Mouse (Mus musculus) hindbrain, embryonic 14.5 days (tissue): ENCODE measurements around the gene Mettl21a. TPM values are rescaled to one million over a fixed set of nuclear protein-coding genes. Genes with fewer than 3 reads are reported as not detected.
"Not testable (repeated sequence)": the region's sequence is repeated elsewhere in the genome, so short reads cannot be mapped to it uniquely, and the experiment has no call there.

Source experiments
- ATAC-seq: fragments of 200-750 bp; cut with Nextera tagmentation; 2 replicates; pipeline ENCODE4 v1.8.0; 2017; ENCODE audit warnings: moderate number of reproducible peaks, mild to moderate bottlenecking, moderate TSS enrichment, moderate library complexity; ENCODE audit not compliant: low FRiP score
- DNase-seq: peaks from one replicate; pipeline ENCODE4 v3.0.0-alpha.2; 2015; ENCODE audit warnings: low spot score
- H3K27ac ChIP-seq: fragments of 300-500 bp; sonication (generic); 2 replicates; pipeline ENCODE4 v1.5.1; 2014; ENCODE audit warnings: mild to moderate bottlenecking, moderate library complexity
- H3K27me3 ChIP-seq: fragments of 300-500 bp; sonication (generic); 2 replicates; pipeline ENCODE4 v1.6.1; 2014; ENCODE audit warnings: mild to moderate bottlenecking, low read length, mixed read lengths; ENCODE audit not compliant: control insufficient read depth, insufficient read depth
- H3K36me3 ChIP-seq: fragments of 300-500 bp; sonication (generic); replicated peaks from 2 replicates; pipeline ENCODE4 v1.6.1; 2014; ENCODE audit not compliant: control insufficient read depth, insufficient read depth
- H3K4me1 ChIP-seq: fragments of 300-500 bp; sonication (generic); replicated peaks from 2 replicates; pipeline ENCODE4 v1.6.1; 2014; ENCODE audit warnings: antibody characterized with exemption, low read length, mixed read lengths; ENCODE audit not compliant: control insufficient read depth, insufficient read depth
- H3K4me2 ChIP-seq: fragments of 300-500 bp; sonication (generic); replicated peaks from 2 replicates; pipeline ENCODE4 v1.6.1; 2014; ENCODE audit warnings: mild to moderate bottlenecking, moderate library complexity
- H3K4me3 ChIP-seq: fragments of 300-500 bp; sonication (generic); replicated peaks from 2 replicates; pipeline ENCODE4 v1.5.1; 2014; ENCODE audit warnings: mild to moderate bottlenecking, low read length
- H3K9ac ChIP-seq: fragments of 300-500 bp; sonication (generic); 2 replicates; pipeline ENCODE4 v1.6.1; 2014
- H3K9me3 ChIP-seq: fragments of 300-500 bp; sonication (generic); 2 replicates; pipeline ENCODE4 v1.6.1; 2016; ENCODE audit warnings: low read length; ENCODE audit not compliant: control insufficient read depth
- WGBS: fragments of 180-500 bp; shearing (Covaris S2); extraction: QIAGEN DNeasy Blood & Tissue Kit; methylation state at CpG from one replicate; pipeline ENCODE4 v1.1.7; 2014; 5-methylcytosine and 5-hydroxymethylcytosine counted together
- polyA plus RNA-seq: library from polyadenylated mRNA; unstranded; fragments of >200 nt; fragmentation: Nextera tagmentation; extraction: Ambion mirVana; gene quantifications from 2 replicates; pipeline ENCODE4 v1.2.1, GENCODE M21; 2014

The Mettl21a gene
- polyA plus RNA-seq: 15.8 and 17.6 TPM in 2 replicates

DNA sequence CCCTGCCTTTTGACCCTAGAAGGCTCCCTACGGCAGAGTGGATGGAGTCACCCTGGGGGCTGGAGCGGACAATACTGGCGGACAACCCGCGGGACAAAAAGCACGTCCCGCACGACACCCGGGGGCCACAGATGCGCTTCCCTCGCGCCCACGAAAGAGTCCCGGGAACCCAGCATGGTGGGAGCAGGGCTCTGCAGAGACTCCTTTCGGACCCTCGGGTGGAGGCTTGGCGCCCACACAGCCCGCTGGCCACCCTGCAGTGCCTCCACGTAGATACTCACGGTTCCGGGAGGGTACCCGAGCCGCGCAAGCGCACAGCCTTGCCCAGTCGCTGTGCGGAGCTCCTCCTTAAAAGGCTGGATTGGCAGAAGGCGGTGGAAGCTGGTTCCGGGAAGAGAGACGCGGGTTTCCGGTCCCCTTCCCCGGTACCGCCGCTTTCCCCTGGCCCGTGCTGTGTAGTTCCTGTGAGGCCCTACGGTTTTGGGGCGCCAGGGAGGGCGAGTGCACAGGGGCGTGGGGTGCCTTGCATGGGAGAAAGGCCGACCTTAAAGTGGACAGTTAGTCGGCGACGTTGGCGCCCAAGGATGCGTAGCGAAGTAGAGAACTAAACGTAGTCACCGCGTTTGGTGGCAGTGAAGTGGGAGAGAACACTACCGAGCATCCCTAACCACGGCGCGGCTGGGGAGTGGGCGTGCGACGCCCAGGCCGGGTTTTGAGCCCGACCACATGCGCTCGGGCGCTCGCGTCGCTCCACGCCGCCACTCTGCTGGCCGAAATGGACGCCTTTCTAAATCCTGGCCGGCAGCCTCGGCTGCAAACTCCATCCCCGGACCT is at the start of gene Mettl21a:
Gene Mettl21a, minus strand, starts transcription at position 362 of the 834 bp plus-strand sequence.
- peak within 1 kb of the TSS; percentile 97 for H3K9ac ChIP-seq
- DNase-seq: peak; percentile 90
- peak; percentile 96 for ATAC-seq
- H3K27ac ChIP-seq: peak within 1 kb of the TSS; percentile 95
- peaks cover 18% of the 10 kb centered on the region for H3K4me1 ChIP-seq
- no peaks in the 10 kb centered on the region for H3K36me3 ChIP-seq
- H3K9me3 ChIP-seq: no peaks in the 10 kb centered on the region
- peak within 1 kb of the TSS; percentile 82 for H3K4me2 ChIP-seq
- peak within 1 kb of the TSS; percentile 80 for H3K4me3 ChIP-seq
- under 1% methylated on average over 58 of the region's 72 CpGs for WGBS
- no peaks in the 10 kb centered on the region for H3K27me3 ChIP-seq

DNA sequence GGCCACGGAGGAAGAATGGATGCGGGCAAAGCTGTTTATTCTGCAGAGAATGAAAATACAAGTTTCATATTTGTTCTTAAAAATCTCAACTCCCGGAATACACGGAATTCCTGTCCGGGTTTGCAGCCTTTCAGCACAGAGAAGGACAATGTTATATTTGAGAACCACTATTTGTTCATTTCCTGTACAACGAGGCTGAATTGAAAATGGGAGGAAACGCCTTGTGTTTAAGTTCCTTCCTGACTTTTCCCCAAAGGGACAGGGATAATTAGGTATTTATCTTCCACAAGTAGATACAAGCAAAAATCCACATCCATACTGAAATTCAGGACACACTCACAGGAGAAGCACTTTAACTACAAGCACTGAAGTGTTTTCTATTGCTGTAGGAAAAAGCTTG is 41.8 kb upstream of the Mettl21a start:
- Histone ChIP-seq H3K27me3 (no peaks in the 10 kb centered on the region), H3K9me3 (no peaks in the 10 kb centered on the region), H3K36me3 (no peaks in the 10 kb centered on the region), H3K4me1 (no peaks in the 10 kb centered on the region), H3K9ac (no peak overlapping the region), H3K27ac (no peak overlapping the region), H3K4me2 (no peak overlapping the region), H3K4me3 (no peak overlapping the region)
- DNase-seq: no peak
- ATAC-seq: no peak
- 75% methylated on average over 7 of the region's 7 CpGs for WGBS

DNA sequence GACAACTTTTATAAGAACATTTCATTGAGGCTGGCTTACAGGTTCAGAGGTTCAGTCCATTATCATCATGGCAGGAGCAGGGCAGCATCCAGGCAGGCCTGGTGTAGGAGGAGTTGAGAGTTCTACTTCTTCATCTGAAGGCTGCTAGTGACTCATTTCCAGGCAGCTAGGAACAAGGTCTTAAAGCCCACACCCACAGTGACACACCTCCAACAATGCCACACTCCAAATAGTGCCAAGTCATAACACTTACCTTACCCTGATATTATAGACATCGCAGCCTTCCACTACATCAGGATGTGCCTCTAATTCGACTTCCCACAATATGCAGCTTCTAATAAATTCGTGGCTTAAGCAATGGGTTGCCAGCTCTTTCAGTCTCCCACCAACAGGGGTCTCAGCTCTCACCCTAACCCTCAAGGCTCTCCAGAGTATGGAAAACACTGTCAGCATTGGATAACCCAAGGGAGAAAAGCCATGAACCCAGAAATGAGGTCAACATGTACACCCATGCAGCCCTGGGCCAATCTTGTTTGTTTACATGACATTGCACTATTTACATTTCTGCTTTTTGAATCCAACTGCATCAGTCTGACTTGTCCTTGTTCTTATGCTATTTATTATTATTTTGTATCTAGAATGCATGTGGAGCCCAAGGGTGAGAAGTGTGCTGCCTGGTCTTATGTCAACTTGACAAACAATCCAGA is 39.5 kb upstream of the Mettl21a start:
- DNase-seq (no peak), ATAC-seq (no peak)
- no peaks in the 10 kb centered on the region for H3K4me1 ChIP-seq
- H3K9me3 ChIP-seq: no peaks in the 10 kb centered on the region
- H3K4me3 ChIP-seq: no peak overlapping the region
- WGBS: 88% methylated on average over 3 of the region's 3 CpGs
- no peaks in the 10 kb centered on the region for H3K27me3 ChIP-seq
- H3K27ac ChIP-seq: no peak overlapping the region
- no peaks in the 10 kb centered on the region for H3K36me3 ChIP-seq
- no peak overlapping the region for H3K4me2 ChIP-seq
- H3K9ac ChIP-seq: no peak overlapping the region

DNA sequence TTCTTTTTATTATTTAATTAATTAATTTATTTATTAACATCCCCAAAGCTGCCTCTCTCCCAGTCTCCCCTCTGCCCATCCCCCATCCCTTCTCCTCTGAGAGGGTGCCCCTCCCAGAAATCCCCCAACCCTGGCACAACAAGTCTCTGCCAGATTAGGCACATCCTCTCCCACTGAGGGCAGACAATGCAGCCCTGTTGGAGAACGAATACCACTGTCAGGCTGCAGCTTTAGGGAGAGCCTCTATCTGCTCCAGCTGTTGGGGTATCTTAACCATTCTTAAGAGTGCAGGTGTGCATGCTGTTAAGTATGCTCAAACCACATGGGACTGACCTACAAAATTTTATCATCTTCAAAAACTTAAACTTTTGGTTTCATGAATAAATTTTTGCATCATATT is 38.4 kb upstream of the Mettl21a start:
- ATAC-seq: no peak
- H3K4me3 ChIP-seq: no peak overlapping the region
- no peak overlapping the region for H3K9ac ChIP-seq
- no peaks in the 10 kb centered on the region for H3K4me1 ChIP-seq
- whole genome bisulfite sequencing: 6% methylated on average over 1 of the region's 1 CpGs
- no peak for DNase-seq
- no peak overlapping the region for H3K4me2 ChIP-seq
- no peak overlapping the region for H3K27ac ChIP-seq
- no peaks in the 10 kb centered on the region for H3K36me3 ChIP-seq
- H3K9me3 ChIP-seq: no peaks in the 10 kb centered on the region
- no peaks in the 10 kb centered on the region for H3K27me3 ChIP-seq

DNA sequence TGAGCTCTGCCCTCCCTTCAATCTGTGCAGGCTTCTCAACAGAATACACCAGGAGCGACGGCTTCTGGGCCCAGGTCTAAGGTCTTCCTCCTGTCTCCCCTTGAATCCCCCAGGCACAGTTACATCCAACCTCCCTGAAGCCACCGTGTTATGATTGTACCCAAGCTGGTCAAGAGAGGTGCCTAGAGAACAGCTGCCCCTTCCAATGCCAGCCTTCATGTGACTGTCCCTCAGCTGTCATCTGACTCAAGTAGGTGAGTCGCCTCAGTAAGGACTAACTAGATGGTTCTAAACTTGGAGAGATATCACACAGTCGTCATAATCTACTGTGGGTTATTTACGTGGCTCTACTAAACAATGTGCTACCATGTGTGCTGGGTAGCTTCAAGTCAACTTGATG is 36.7 kb upstream of the Mettl21a start:
- Histone ChIP-seq H3K36me3 (no peaks in the 10 kb centered on the region), H3K9ac (no peak overlapping the region), H3K4me2 (no peak overlapping the region), H3K4me3 (no peak overlapping the region), H3K27me3 (no peaks in the 10 kb centered on the region), H3K9me3 (no peaks in the 10 kb centered on the region), H3K4me1 (no peaks in the 10 kb centered on the region), H3K27ac (no peak overlapping the region)
- WGBS: 94% methylated on average over 6 of the region's 6 CpGs
- DNase-seq (no peak), ATAC-seq (no peak)

DNA sequence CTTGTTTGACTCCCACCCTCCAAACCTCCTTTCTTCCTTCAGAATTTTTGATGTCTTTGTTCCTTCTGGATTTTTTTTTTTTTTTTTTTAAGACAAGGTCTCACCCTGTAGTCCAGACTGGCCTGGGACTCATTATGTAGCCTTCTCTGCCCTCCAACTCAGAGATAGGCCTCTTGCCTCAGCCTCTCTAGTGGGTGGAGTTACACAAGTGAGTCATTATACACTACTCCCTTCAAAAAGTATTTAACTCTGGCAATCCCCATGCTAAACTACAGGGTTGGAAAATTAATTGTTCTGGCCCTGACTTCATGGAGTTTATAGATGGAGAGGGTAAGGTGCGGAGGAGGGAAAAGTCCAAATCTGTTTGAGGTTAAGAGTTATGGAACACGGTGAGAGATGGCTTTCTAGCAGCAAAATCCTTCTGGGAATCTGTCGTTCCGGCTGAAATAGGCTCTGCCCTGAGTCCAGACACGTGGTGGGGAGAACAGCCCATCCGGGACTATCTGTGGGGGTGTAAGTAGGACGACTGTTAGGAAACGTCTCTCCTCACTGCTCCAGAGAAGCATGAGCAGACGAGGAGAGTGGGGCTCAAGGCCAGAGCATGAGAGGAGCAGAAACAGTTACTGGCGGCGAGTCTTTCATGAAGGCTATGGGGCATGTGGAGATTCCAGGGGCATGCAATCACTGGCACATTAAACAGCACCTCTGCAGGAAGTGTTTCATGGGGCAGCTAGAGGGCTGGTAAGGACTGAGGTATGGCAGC is 32.5 kb upstream of the Mettl21a start:
- Histone ChIP-seq H3K4me3 (no peak overlapping the region), H3K9ac (no peak overlapping the region), H3K36me3 (no peaks in the 10 kb centered on the region), H3K27me3 (no peaks in the 10 kb centered on the region), H3K4me2 (no peak overlapping the region), H3K27ac (no peak overlapping the region), H3K4me1 (no peaks in the 10 kb centered on the region), H3K9me3 (no peaks in the 10 kb centered on the region)
- 81% methylated on average over 11 of the region's 11 CpGs for WGBS
- ATAC-seq (no peak), DNase-seq (no peak)

DNA sequence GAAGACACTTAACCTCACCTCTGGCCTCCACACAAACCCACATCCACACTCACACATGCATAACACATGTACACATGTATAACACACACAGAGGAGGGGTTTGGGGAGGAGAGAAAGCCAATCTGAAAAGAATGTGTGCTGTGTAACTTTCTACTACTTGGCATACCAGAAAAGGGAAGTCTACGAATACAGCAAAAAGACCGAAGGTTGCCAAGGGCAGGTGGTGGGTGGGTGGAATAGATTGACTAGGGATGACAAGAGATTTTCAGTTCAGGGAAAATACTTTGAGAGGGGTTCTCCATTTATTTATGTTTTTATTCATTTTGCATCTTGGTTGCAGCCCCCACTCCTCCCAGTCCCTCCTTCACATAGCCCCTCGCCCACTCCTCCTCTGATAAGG is 27.5 kb upstream of the Mettl21a start:
- Histone ChIP-seq H3K36me3 (no peaks in the 10 kb centered on the region), H3K27me3 (no peaks in the 10 kb centered on the region), H3K4me1 (no peaks in the 10 kb centered on the region), H3K4me3 (no peak overlapping the region), H3K9ac (no peak overlapping the region), H3K27ac (no peak overlapping the region), H3K9me3 (no peaks in the 10 kb centered on the region), H3K4me2 (no peak overlapping the region)
- DNase-seq: no peak
- 94% methylated on average over 3 of the region's 3 CpGs for WGBS
- ATAC-seq: no peak

DNA sequence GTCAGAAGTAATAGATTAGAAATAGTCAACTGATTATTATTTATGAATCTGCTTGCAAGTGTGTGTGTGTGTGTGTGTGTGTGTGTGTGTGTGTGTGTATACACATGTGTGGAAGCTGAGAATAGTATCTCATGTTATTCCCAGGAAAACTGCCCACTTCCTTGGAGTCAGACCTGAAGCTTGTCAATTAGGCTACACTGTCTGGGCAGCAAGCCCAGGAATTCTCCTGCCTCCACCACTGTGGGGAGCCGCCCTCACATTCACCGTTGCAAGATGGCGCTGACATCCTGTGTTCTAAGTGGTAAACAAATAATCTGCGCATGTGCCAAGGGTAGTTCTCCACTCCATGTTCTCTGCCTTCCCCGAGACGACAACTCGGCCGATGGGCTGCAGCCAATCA is 25.5 kb upstream of the Mettl21a start:
- not testable (repeated sequence) for H3K27me3 ChIP-seq, H3K9ac ChIP-seq, H3K4me2 ChIP-seq, H3K27ac ChIP-seq, H3K4me1 ChIP-seq, H3K36me3 ChIP-seq, H3K9me3 ChIP-seq, DNase-seq, ATAC-seq, H3K4me3 ChIP-seq
- 96% methylated on average over 8 of the region's 8 CpGs for WGBS

DNA sequence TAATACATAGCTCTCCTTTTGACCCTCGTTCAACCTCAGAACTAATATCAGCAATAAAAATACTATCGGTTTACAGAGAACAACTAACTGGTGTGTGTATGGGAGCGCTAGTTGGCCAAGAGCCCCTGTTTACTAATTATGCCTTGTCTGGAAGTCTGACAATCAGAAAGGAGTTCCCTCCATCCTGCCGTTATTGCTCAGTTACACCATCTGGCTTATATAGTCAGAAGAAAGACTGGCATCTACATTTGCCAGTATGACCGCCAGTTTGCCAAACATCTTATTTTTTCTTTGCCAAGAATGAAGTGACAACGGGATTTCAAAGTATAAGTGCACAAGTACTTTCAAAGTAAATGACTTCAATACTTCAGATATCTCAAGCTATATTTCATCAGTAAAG is 24.0 kb upstream of the Mettl21a start:
- Histone ChIP-seq H3K9me3 (no peaks in the 10 kb centered on the region), H3K36me3 (no peaks in the 10 kb centered on the region), H3K4me3 (no peak overlapping the region), H3K4me1 (no peaks in the 10 kb centered on the region), H3K27ac (no peak overlapping the region), H3K27me3 (no peaks in the 10 kb centered on the region), H3K4me2 (no peak overlapping the region), H3K9ac (no peak overlapping the region)
- DNase-seq (no peak), ATAC-seq (no peak)
- WGBS: 88% methylated on average over 6 of the region's 6 CpGs
